ENCODE assay signal across 12 mouse cellular contexts in genomic region chr5:119389857-119390256, GRCm38 (mm10).
A peak's percentile ranks its signal among the peaks of the same experiment; 100 is the strongest.
DNase-seq lines count a peak whose midpoint lies in the region; ATAC-seq lines count a peak whose summit lies in the region.
"Had no signal": no experiment of that assay in that cellular context is flagged by ENCODE, and none has a peak within 500 bp of the region (broad histone marks: within the 10 kb centered on the region; RNA-seq: fewer than 3 reads in every experiment).

No protein-coding gene starts in this region.

- ATAC-seq in embryonic facial prominence, embryonic 15.5 days (ENCODE audit: insufficient number of reproducible peaks, low FRiP score, low TSS enrichment, low read depth), result peak; percentile 66; the same call in 1 of the 2 replicates
- ATAC-seq: intestine, embryonic 15.5 days had no signal

- no peak overlapping the region for H3K9ac ChIP-seq in embryonic facial prominence, embryonic 15.5 days
- H3K9ac ChIP-seq: heart, embryonic 13.5 days; intestine, embryonic 15.5 days; limb, embryonic 12.5 days; midbrain, embryonic 12.5 days had no signal

- no peak overlapping the region; the same call in 1 of the 2 replicates for H3K27ac ChIP-seq in embryonic facial prominence, embryonic 15.5 days (replicated peaks)
- H3K27ac ChIP-seq: heart, embryonic 13.5 days; midbrain, embryonic 12.5 days had no signal

- H3K27me3 ChIP-seq in embryonic facial prominence, embryonic 15.5 days, result no peaks in the 10 kb centered on the region
- H3K27me3 ChIP-seq: heart, embryonic 13.5 days; intestine, embryonic 15.5 days had no signal

- WGBS in embryonic facial prominence, embryonic 15.5 days, result 42% methylated on average over 7 of the region's 7 CpGs

- H3K9me3 ChIP-seq in embryonic facial prominence, embryonic 15.5 days (replicated peaks), result no peaks in the 10 kb centered on the region
- H3K9me3 ChIP-seq: heart, embryonic 13.5 days; intestine, embryonic 15.5 days; limb, embryonic 12.5 days; midbrain, embryonic 12.5 days had no signal

- peaks cover 22% of the 10 kb centered on the region for H3K4me1 ChIP-seq in embryonic facial prominence, embryonic 15.5 days
- H3K4me1 ChIP-seq: heart, embryonic 13.5 days; intestine, embryonic 15.5 days; midbrain, embryonic 12.5 days had no signal

- H3K36me3 ChIP-seq in embryonic facial prominence, embryonic 15.5 days, result no peaks in the 10 kb centered on the region
- H3K36me3 ChIP-seq: heart, embryonic 13.5 days; intestine, embryonic 15.5 days; limb, embryonic 12.5 days; midbrain, embryonic 12.5 days had no signal

- no peak overlapping the region for H3K4me2 ChIP-seq in embryonic facial prominence, embryonic 15.5 days (replicated peaks)
- H3K4me2 ChIP-seq: heart, embryonic 13.5 days; intestine, embryonic 15.5 days; limb, embryonic 12.5 days; midbrain, embryonic 12.5 days had no signal

- no peak overlapping the region for H3K4me3 ChIP-seq in embryonic facial prominence, embryonic 15.5 days (replicated peaks)
- H3K4me3 ChIP-seq: heart, embryonic 13.5 days; intestine, embryonic 15.5 days; limb, embryonic 12.5 days; midbrain, embryonic 12.5 days had no signal

- DNase-seq in layer of hippocampus, adult 8-10 months (ENCODE audit: low spot score in 2 of 2), result peak; percentile 9 to 29
- no peak for DNase-seq in layer of hippocampus, adult 9-10 months (ENCODE audit: low spot score)
- DNase-seq in cerebellum, adult 18-20 months, result peak; percentile 82 to 84
- peak; percentile 55 for DNase-seq in right cerebral cortex, postnatal 14 days
- no peak for DNase-seq in T-cell, adult 2 months (ENCODE audit: low spot score)
- no peak for DNase-seq in adrenal gland, adult 2 months
- DNase-seq: adrenal gland, adult 8-10 months had no signal

Comparison
In these comparisons a context has a peak if more than half of its experiments do, and no peak if none do; other contexts are left out.
1. DNase-seq: peak in layer of hippocampus, adult 8-10 months (2 of 2), cerebellum, adult 18-20 months (2 of 2) and right cerebral cortex, postnatal 14 days (single experiment); none in layer of hippocampus, adult 9-10 months (single experiment), T-cell, adult 2 months (single experiment) and adrenal gland, adult 2 months (single experiment).